In genomic region chr5:131165681-131166080, GRCm38 (mm10) we compare ENCODE assay signal across 21 mouse cellular contexts.
DNase-seq lines count a peak whose midpoint lies in the region; ATAC-seq and TF ChIP-seq lines count a peak whose summit lies in the region.
"Had no signal": no experiment of that assay in that cellular context is flagged by ENCODE, and none has a peak within 500 bp of the region (broad histone marks: within the 10 kb centered on the region; RNA-seq: fewer than 3 reads in every experiment).

No protein-coding gene starts in this region.

- no peak overlapping the region for H3K4me3 ChIP-seq in midbrain, postnatal 0 days (ENCODE audit: low read depth, low read length)
- H3K4me3 ChIP-seq in midbrain, embryonic 10.5 days = no peak overlapping the region
- H3K4me3 ChIP-seq in hindbrain, postnatal 0 days (ENCODE audit: low read length) = no peak overlapping the region
- H3K4me3 ChIP-seq: embryonic facial prominence, embryonic 12.5 days; forebrain, embryonic 12.5 days; intestine, embryonic 15.5 days; kidney, embryonic 15.5 days; stomach, embryonic 15.5 days had no signal

- no peak for TF ChIP-seq CTCF in midbrain, postnatal 0 days (IDR thresholded peaks at IDR 0.05)
- no peak for TF ChIP-seq CTCF in hindbrain, postnatal 0 days (IDR thresholded peaks at IDR 0.05; ENCODE audit: low read depth)

- no peaks in the 10 kb centered on the region for H3K36me3 ChIP-seq in midbrain, postnatal 0 days (ENCODE audit: insufficient read depth, low read length)
- H3K36me3 ChIP-seq in midbrain, embryonic 10.5 days = no peaks in the 10 kb centered on the region
- no peaks in the 10 kb centered on the region for H3K36me3 ChIP-seq in hindbrain, postnatal 0 days (ENCODE audit: insufficient read depth, low read length)
- H3K36me3 ChIP-seq: embryonic facial prominence, embryonic 12.5 days; forebrain, embryonic 12.5 days; intestine, embryonic 15.5 days; kidney, embryonic 15.5 days; stomach, embryonic 15.5 days had no signal

- H3K27ac ChIP-seq in midbrain, postnatal 0 days (ENCODE audit: low read depth, low read length) = no peak overlapping the region
- no peak overlapping the region for H3K27ac ChIP-seq in midbrain, embryonic 10.5 days (replicated peaks)
- H3K27ac ChIP-seq in hindbrain, postnatal 0 days = no peak overlapping the region
- H3K27ac ChIP-seq: embryonic facial prominence, embryonic 12.5 days; intestine, embryonic 15.5 days; kidney, embryonic 15.5 days; stomach, embryonic 15.5 days had no signal

- no peak overlapping the region for H3K4me2 ChIP-seq in midbrain, postnatal 0 days (ENCODE audit: low read depth, low read length, poor library complexity, severe bottlenecking)
- H3K4me2 ChIP-seq in hindbrain, postnatal 0 days (ENCODE audit: low read depth, low read length) = no peak overlapping the region
- H3K4me2 ChIP-seq: embryonic facial prominence, embryonic 12.5 days; forebrain, embryonic 12.5 days; intestine, embryonic 15.5 days; kidney, embryonic 15.5 days; stomach, embryonic 15.5 days had no signal

- H3K9ac ChIP-seq in midbrain, postnatal 0 days (replicated peaks; ENCODE audit: low read length, poor library complexity, severe bottlenecking) = no peak overlapping the region
- H3K9ac ChIP-seq in hindbrain, postnatal 0 days (replicated peaks; ENCODE audit: low read length) = no peak overlapping the region
- H3K9ac ChIP-seq: embryonic facial prominence, embryonic 12.5 days; forebrain, embryonic 12.5 days; intestine, embryonic 15.5 days; kidney, embryonic 15.5 days; stomach, embryonic 15.5 days had no signal

- DNase-seq in gastrocnemius, adult 18-20 months (ENCODE audit: low spot score) = peak; percentile 16
- no peak for DNase-seq in gastrocnemius, postnatal 10 days
- DNase-seq in midbrain, postnatal 0 days (ENCODE audit: low spot score) = peak; percentile 19
- DNase-seq in midbrain, embryonic 10.5 days (ENCODE audit: low spot score) = no peak
- DNase-seq in hindbrain, postnatal 0 days (ENCODE audit: low spot score) = peak; percentile 29
- DNase-seq in right cerebral cortex, postnatal 10 days (ENCODE audit: low spot score in 2 of 2) = no peak
- DNase-seq: adrenal gland, postnatal 14 days; B cell, adult 2 months; cerebellum, adult 9-10 months; heart, postnatal 10 days; liver; lung, adult 2 months; lung, postnatal 4 days; midbrain, embryonic 14.5 days; thymus, postnatal 14 days had no signal

- H3K9me3 ChIP-seq in midbrain, postnatal 0 days (ENCODE audit: low read length) = no peaks in the 10 kb centered on the region
- no peaks in the 10 kb centered on the region for H3K9me3 ChIP-seq in midbrain, embryonic 10.5 days (replicated peaks)
- no peaks in the 10 kb centered on the region; the same call in 1 of the 2 replicates for H3K9me3 ChIP-seq in hindbrain, postnatal 0 days (ENCODE audit: low read length)
- H3K9me3 ChIP-seq: embryonic facial prominence, embryonic 12.5 days; forebrain, embryonic 12.5 days; intestine, embryonic 15.5 days; kidney, embryonic 15.5 days; stomach, embryonic 15.5 days had no signal

- no peak for ATAC-seq in midbrain, postnatal 0 days (ENCODE audit: low FRiP score)
- ATAC-seq in hindbrain, postnatal 0 days = no peak
- ATAC-seq in erythroid progenitor cell, adult 5-6 weeks (replicated peaks; ENCODE audit: low FRiP score, poor library complexity, severe bottlenecking) = no peak
- ATAC-seq: intestine, embryonic 15.5 days had no signal

- no peaks in the 10 kb centered on the region for H3K27me3 ChIP-seq in midbrain, postnatal 0 days (ENCODE audit: insufficient read depth, low read length)
- no peaks in the 10 kb centered on the region for H3K27me3 ChIP-seq in midbrain, embryonic 10.5 days (ENCODE audit: low read depth, poor library complexity, severe bottlenecking)
- no peaks in the 10 kb centered on the region for H3K27me3 ChIP-seq in hindbrain, postnatal 0 days (ENCODE audit: insufficient read depth, low read length)
- H3K27me3 ChIP-seq: embryonic facial prominence, embryonic 12.5 days; forebrain, embryonic 12.5 days; intestine, embryonic 15.5 days; kidney, embryonic 15.5 days; stomach, embryonic 15.5 days had no signal

- WGBS in midbrain, postnatal 0 days = 39% methylated on average over 7 of the region's 7 CpGs
- 75% methylated on average over 7 of the region's 7 CpGs for WGBS in midbrain, embryonic 10.5 days
- 26% methylated on average over 7 of the region's 7 CpGs for WGBS in hindbrain, postnatal 0 days

- H3K4me1 ChIP-seq in midbrain, postnatal 0 days (ENCODE audit: insufficient read depth, low read length) = no peaks in the 10 kb centered on the region
- H3K4me1 ChIP-seq in midbrain, embryonic 10.5 days = peaks cover 5% of the 10 kb centered on the region; the same call in 1 of the 2 replicates
- H3K4me1 ChIP-seq in hindbrain, postnatal 0 days (ENCODE audit: insufficient read depth, low read length) = no peaks in the 10 kb centered on the region
- H3K4me1 ChIP-seq: embryonic facial prominence, embryonic 12.5 days; intestine, embryonic 15.5 days; kidney, embryonic 15.5 days; stomach, embryonic 15.5 days had no signal

Comparison
In these comparisons a context has a peak if more than half of its experiments do, and no peak if none do; other contexts are left out.
1. DNase-seq: peak in gastrocnemius, adult 18-20 months (single experiment), midbrain, postnatal 0 days (single experiment) and hindbrain, postnatal 0 days (single experiment); none in gastrocnemius, postnatal 10 days (single experiment), midbrain, embryonic 10.5 days (single experiment) and right cerebral cortex, postnatal 10 days (0 of 2).